Mouse (Mus musculus) embryonic fibroblast, embryonic 13.5 days (primary cell): ENCODE measurements around the gene Dnase2b.

Experiments used
- CTCF ChIP-seq: IDR thresholded peaks from 2 replicates; pipeline ENCODE4 v1.5.1; 2011; ENCODE audit warnings: mild to moderate bottlenecking, control low read depth, low read length, moderate library complexity, borderline replicate concordance; ENCODE audit not compliant: insufficient read depth
- POLR2A ChIP-seq: IDR thresholded peaks from 2 replicates; pipeline ENCODE4 v1.6.1; 2011; ENCODE audit warnings: low read depth, mild to moderate bottlenecking, control low read depth, low read length, moderate library complexity

GRCm38 (mm10) chr3:146655111-146655577 lies 39.7 kb upstream of the Dnase2b start:
- no peak for TF ChIP-seq CTCF
- TF ChIP-seq POLR2A, result no peak
